Mouse (Mus musculus) adrenal gland, adult 10 weeks (tissue): Measurements from ENCODE around the gene Ctdspl2. TPM values are rescaled to one million over a fixed set of nuclear protein-coding genes. Genes with fewer than 3 reads are reported as not detected.

Source experiments
- polyA plus RNA-seq: library from polyadenylated mRNA; stranded (reverse); fragments of 350-450 nt; fragmentation: Illumina TruSeq; extraction: RNeasy Lipid Tissue Mini Kit (QIAGEN cat#74804); gene quantifications from one replicate; pipeline ENCODE4 v1.2.3, GENCODE M21; 2014; ENCODE audit warnings: low read depth, low replicate concordance

The Ctdspl2 gene
- 68.0 TPM for polyA plus RNA-seq

DNA sequence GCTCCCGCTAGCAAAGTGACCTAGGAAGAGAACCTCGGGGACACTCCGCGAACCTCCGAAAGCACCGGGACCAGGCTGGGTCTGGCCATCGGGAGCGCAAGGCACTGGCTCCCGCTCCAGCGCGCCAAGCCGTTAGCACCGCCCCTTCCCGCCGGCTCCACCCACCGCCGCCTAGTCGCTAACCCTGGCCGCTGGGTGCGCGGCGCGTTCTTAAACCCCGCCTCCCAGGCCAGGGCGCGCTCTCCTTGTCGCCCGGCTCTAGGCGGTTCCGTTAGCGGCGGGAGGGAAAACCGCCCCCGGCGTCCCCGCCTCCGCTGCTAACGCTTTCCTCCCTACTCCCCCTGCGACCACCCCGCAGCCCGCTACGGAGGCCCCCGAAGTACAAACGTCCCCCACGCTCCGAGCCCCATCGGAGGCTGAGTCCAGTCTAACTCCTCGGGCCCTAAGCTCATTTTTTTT lies at the start of gene Ctdspl2, which contains the start of gene Mageb3:
Gene Ctdspl2 (plus strand): TSS at position 237 of the 459 bp plus-strand sequence.
Gene Mageb3 (minus strand): TSS at position 328 of the 459 bp plus-strand sequence.

GRCm38 (mm10) chr2:122027862-122028755 lies 72.3 kb downstream of the Ctdspl2 start, which contains the start of gene Eif3j1:
TSS of gene Eif3j1 (plus strand) at chr2:122028546.

Other genes starting within 250 kb of the Ctdspl2 start
- 139 TPM for gene Frmd5, start 148.9 kb upstream of the Ctdspl2 start, polyA plus RNA-seq
- gene Casc4, start 89.0 kb upstream of the Ctdspl2 start, polyA plus RNA-seq: 282 TPM
- gene Mageb3, start 91 bp downstream of the Ctdspl2 start, polyA plus RNA-seq: not detected
- gene Eif3j1, start 72.5 kb downstream of the Ctdspl2 start, polyA plus RNA-seq: 130 TPM
- 11.1 TPM for gene Spg11, start 162.4 kb downstream of the Ctdspl2 start, polyA plus RNA-seq
- gene B2m, start 191.7 kb downstream of the Ctdspl2 start, polyA plus RNA-seq: 6,416 TPM
- not detected for gene Trim69, start 204.7 kb downstream of the Ctdspl2 start, polyA plus RNA-seq
- not detected for gene Patl2, start 230.2 kb downstream of the Ctdspl2 start, polyA plus RNA-seq
- not detected for gene Terb2, start 230.3 kb downstream of the Ctdspl2 start, polyA plus RNA-seq